Mouse (Mus musculus) midbrain, embryonic 16.5 days (tissue): ENCODE measurements around the gene AK157302. TPM values are rescaled to one million over a fixed set of nuclear protein-coding genes. Genes with fewer than 3 reads are reported as not detected.

ENCODE experiments used
- ATAC-seq: fragments of 200-750 bp; cut with Nextera tagmentation; 2 replicates; pipeline ENCODE4 v1.8.0; 2017; ENCODE audit warnings: moderate TSS enrichment
- H3K27ac ChIP-seq: fragments of 300-500 bp; sonication (generic); 2 replicates; pipeline ENCODE4 v1.5.1; 2014; ENCODE audit warnings: mild to moderate bottlenecking, low read length, mixed read lengths
- H3K27me3 ChIP-seq: fragments of 300-500 bp; sonication (generic); 2 replicates; pipeline ENCODE4 v1.6.1; 2014; ENCODE audit warnings: low read depth, low read length, mixed read lengths; ENCODE audit not compliant: control insufficient read depth, insufficient read depth
- H3K36me3 ChIP-seq: fragments of 300-500 bp; sonication (generic); 2 replicates; pipeline ENCODE4 v1.6.1; 2014; ENCODE audit warnings: mild to moderate bottlenecking, low read length, moderate library complexity, mixed read lengths; ENCODE audit not compliant: control insufficient read depth, insufficient read depth
- H3K4me1 ChIP-seq: fragments of 300-500 bp; sonication (generic); 2 replicates; pipeline ENCODE4 v1.6.1; 2014; ENCODE audit warnings: mild to moderate bottlenecking, low read length, mixed read lengths; ENCODE audit not compliant: control insufficient read depth, insufficient read depth
- H3K4me2 ChIP-seq: fragments of 300-500 bp; sonication (generic); 2 replicates; pipeline ENCODE4 v1.6.1; 2014; ENCODE audit warnings: mild to moderate bottlenecking, low read length, mixed read lengths
- H3K4me3 ChIP-seq: fragments of 300-500 bp; sonication (generic); 2 replicates; pipeline ENCODE4 v1.5.1; 2014; ENCODE audit warnings: low read depth, mild to moderate bottlenecking, low read length, moderate library complexity, mixed read lengths
- H3K9ac ChIP-seq: fragments of 300-500 bp; sonication (generic); 2 replicates; pipeline ENCODE4 v1.6.1; 2014; ENCODE audit warnings: low read depth, low read length, mixed read lengths
- H3K9me3 ChIP-seq: fragments of 300-500 bp; sonication (generic); replicated peaks from 2 replicates; pipeline ENCODE4 v1.6.1; 2014; ENCODE audit warnings: mild to moderate bottlenecking, low read length, mixed read lengths; ENCODE audit not compliant: control insufficient read depth, poor library complexity, severe bottlenecking
- WGBS: fragments of 180-500 bp; shearing (Covaris S2); extraction: QIAGEN DNeasy Blood & Tissue Kit; methylation state at CpG from one replicate; pipeline ENCODE4 v1.1.7; 2014; 5-methylcytosine and 5-hydroxymethylcytosine counted together
- microRNA counts: library from miRNA; unstranded; fragments of <30 nt; microRNA quantifications from one replicate; lab custom pipeline; 2016
- microRNA-seq: library from miRNA; unstranded; fragments of <30 nt; microRNA quantifications from one replicate; pipeline ENCODE4, GENCODE M21; 2017
- polyA plus RNA-seq: library from polyadenylated mRNA; unstranded; fragments of >200 nt; fragmentation: Nextera tagmentation; extraction: Ambion mirVana; gene quantifications from 2 replicates; pipeline ENCODE4 v1.2.1, GENCODE M21; 2015

The AK157302 gene
- polyA plus RNA-seq, 1 experiment from 2014 or later = 0.43 TPM

- Histone ChIP-seq H3K27me3 (no peaks in the 10 kb centered on the region; the same call in 1 of the 2 replicates), H3K9ac (peak overlapping the region; percentile 82), H3K4me3 (peak overlapping the region; percentile 78), H3K4me1 (peaks cover 5% of the 10 kb centered on the region), H3K36me3 (no peaks in the 10 kb centered on the region), H3K9me3 (no peaks in the 10 kb centered on the region), H3K4me2 (peak overlapping the region; percentile 72), H3K27ac (peak overlapping the region; percentile 85)
- peak; percentile 100 for ATAC-seq
- under 1% methylated on average over 21 of the region's 21 CpGs for WGBS
Observed at GRCm38 (mm10) chr13:21506221-21506649, 11.2 kb downstream of the AK157302 start.

- H3K27ac ChIP-seq = no peak overlapping the region
- WGBS = 49% methylated on average over 7 of the region's 7 CpGs
- no peak for ATAC-seq
- H3K9ac ChIP-seq = peak overlapping the region; percentile 25; the same call in 1 of the 2 replicates
- H3K4me2 ChIP-seq = peak overlapping the region; percentile 60
- no peaks in the 10 kb centered on the region for H3K27me3 ChIP-seq
- peaks cover 7% of the 10 kb centered on the region for H3K4me1 ChIP-seq
- H3K4me3 ChIP-seq = peak overlapping the region; percentile 98
- no peaks in the 10 kb centered on the region for H3K9me3 ChIP-seq
- H3K36me3 ChIP-seq = peaks cover 9% of the 10 kb centered on the region
Observed at GRCm38 (mm10) chr13:21530136-21530535, 35.1 kb downstream of the AK157302 start.

- WGBS = under 1% methylated on average over 39 of the region's 39 CpGs
- H3K27me3 ChIP-seq = no peaks in the 10 kb centered on the region
- H3K9me3 ChIP-seq = no peaks in the 10 kb centered on the region
- peaks cover 7% of the 10 kb centered on the region for H3K4me1 ChIP-seq
- peak within 1 kb of the TSS; percentile 99 for H3K9ac ChIP-seq
- H3K27ac ChIP-seq = peak within 1 kb of the TSS; percentile 85
- ATAC-seq = peak; percentile 99
- peak within 1 kb of the TSS; percentile 98 for H3K4me3 ChIP-seq
- peak within 1 kb of the TSS; percentile 66 for H3K4me2 ChIP-seq
- H3K36me3 ChIP-seq = peaks cover 8% of the 10 kb centered on the region
Observed at GRCm38 (mm10) chr13:21530781-21531201, 35.8 kb downstream of the AK157302 start, which contains the start of gene Zkscan8. Gene Zkscan8 (minus strand): TSS chr13:21531120.

GRCm38 (mm10) chr13:21542708-21543107, 47.7 kb downstream of the AK157302 start, which contains the start of gene Olfr1366:
Gene Olfr1366 (minus strand): TSS chr13:21542808.
- ATAC-seq = no peak
- Histone ChIP-seq H3K4me2 (no peak within 1 kb of the TSS), H3K9ac (no peak within 1 kb of the TSS), H3K27me3 (no peaks in the 10 kb centered on the region), H3K27ac (no peak within 1 kb of the TSS), H3K4me1 (no peaks in the 10 kb centered on the region), H3K4me3 (no peak within 1 kb of the TSS), H3K36me3 (no peaks in the 10 kb centered on the region), H3K9me3 (no peaks in the 10 kb centered on the region)
- WGBS = 71% methylated on average over 1 of the region's 1 CpGs

MicroRNAs within 50 kb of the gene (microRNA counts, 519-probe panel; counts per million panel counts)
- microRNA mmu-miR-1896 (lab: Ali Mortazavi, UCI) = 2,683 counts per million, percentile 80 among the panel's probes with 10 or more counts

Small RNA genes lying within 50 kb of the gene (microRNA-seq; reads per million reads assigned to microRNA genes)
- not detected for gene Mir1896

Other genes starting within 250 kb of the AK157302 start
- not detected in 2 replicates for gene Gpx5, start 202.5 kb upstream of the AK157302 start, polyA plus RNA-seq
- gene Gpx6, start 183.1 kb upstream of the AK157302 start, polyA plus RNA-seq = 0.54 TPM in 1 of 2 replicates, not detected in the other
- gene Olfr1367, start 148.3 kb upstream of the AK157302 start, polyA plus RNA-seq = not detected in 2 replicates
- gene Zscan12, start 132.4 kb upstream of the AK157302 start, polyA plus RNA-seq = 11.5 and 13.5 TPM in 2 replicates
- 64.5 and 73.5 TPM in 2 replicates for gene Zkscan3, start 92.5 kb upstream of the AK157302 start, polyA plus RNA-seq
- gene Pgbd1, start 54.2 kb upstream of the AK157302 start, polyA plus RNA-seq = 4.6 and 4.8 TPM in 2 replicates
- 21.5 and 23.4 TPM in 2 replicates for gene Zscan26, start 41.5 kb upstream of the AK157302 start, polyA plus RNA-seq
- 3.8 and 4.5 TPM in 2 replicates for gene Nkapl, start 26.7 kb upstream of the AK157302 start, polyA plus RNA-seq
- gene Zkscan4, start 16.3 kb upstream of the AK157302 start, polyA plus RNA-seq = 12.0 and 13.2 TPM in 2 replicates
- gene Gm10065, start 15.8 kb upstream of the AK157302 start, polyA plus RNA-seq = not detected in 2 replicates
- gene Gm11273, start 6.2 kb downstream of the AK157302 start, polyA plus RNA-seq = 4.3 and 7.3 TPM in 2 replicates
- 4.1 and 4.3 TPM in 2 replicates for gene Zkscan8, start 35.9 kb downstream of the AK157302 start, polyA plus RNA-seq
- gene Olfr1366, start 47.6 kb downstream of the AK157302 start, polyA plus RNA-seq = 0.09 and 0.15 TPM in 2 replicates
- gene Olfr1535, start 64.7 kb downstream of the AK157302 start, polyA plus RNA-seq = not detected in 2 replicates
- not detected in 2 replicates for gene Olfr1364, start 86.5 kb downstream of the AK157302 start, polyA plus RNA-seq
- not detected in 2 replicates for gene Olfr1362, start 118.8 kb downstream of the AK157302 start, polyA plus RNA-seq
- gene Olfr11, start 147.3 kb downstream of the AK157302 start, polyA plus RNA-seq = 0.07 TPM in 1 of 2 replicates, not detected in the other
- not detected in 2 replicates for gene Olfr1361, start 168.2 kb downstream of the AK157302 start, polyA plus RNA-seq
- not detected in 2 replicates for gene Olfr1360, start 182.2 kb downstream of the AK157302 start, polyA plus RNA-seq
- not detected in 2 replicates for gene Olfr1359, start 202.9 kb downstream of the AK157302 start, polyA plus RNA-seq
- gene Hist1h2bl, start 220.9 kb downstream of the AK157302 start, polyA plus RNA-seq = not detected in 2 replicates
- gene Hist1h2ai, start 221.2 kb downstream of the AK157302 start, polyA plus RNA-seq = 3.5 and 9.7 TPM in 2 replicates
- 3.4 TPM in 1 of 2 replicates, not detected in the other for gene Hist1h3h, start 222.4 kb downstream of the AK157302 start, polyA plus RNA-seq
- gene Hist1h2bm, start 226.8 kb downstream of the AK157302 start, polyA plus RNA-seq = 1.2 and 1.4 TPM in 2 replicates
- gene Hist1h4j, start 239.8 kb downstream of the AK157302 start, polyA plus RNA-seq = 0.40 and 0.80 TPM in 2 replicates